Mouse (Mus musculus): ENCODE measurements around the gene Tbk1.

The Tbk1 gene

GRCm38 (mm10) chr10:121585791-121586642, 570 bp downstream of the Tbk1 start:
- no peak for DNase-seq

GRCm38 (mm10) chr10:121585056-121585790, 1.4 kb downstream of the Tbk1 start:
- DNase-seq, result no peak

DNA sequence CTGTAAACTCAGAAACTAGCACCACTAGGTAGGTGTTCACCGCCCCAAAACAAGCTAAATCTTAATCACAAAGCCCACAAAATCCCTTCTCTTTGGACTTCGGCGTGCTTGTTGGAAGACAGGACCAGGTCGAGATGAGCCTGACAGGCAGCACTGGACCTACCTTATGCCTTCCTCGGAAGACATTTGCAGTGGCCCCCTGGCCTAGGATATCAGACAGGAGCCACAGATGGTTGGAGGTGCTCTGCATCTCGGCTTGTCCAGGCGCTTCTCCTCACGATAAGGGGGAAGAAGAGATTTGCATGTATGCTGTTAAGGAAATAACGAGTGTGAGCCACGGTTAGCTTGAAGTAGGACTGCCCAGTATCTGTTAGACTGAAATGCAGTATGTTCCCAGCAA, 2.6 kb downstream of the Tbk1 start:
- DNase-seq, result no peak

DNA sequence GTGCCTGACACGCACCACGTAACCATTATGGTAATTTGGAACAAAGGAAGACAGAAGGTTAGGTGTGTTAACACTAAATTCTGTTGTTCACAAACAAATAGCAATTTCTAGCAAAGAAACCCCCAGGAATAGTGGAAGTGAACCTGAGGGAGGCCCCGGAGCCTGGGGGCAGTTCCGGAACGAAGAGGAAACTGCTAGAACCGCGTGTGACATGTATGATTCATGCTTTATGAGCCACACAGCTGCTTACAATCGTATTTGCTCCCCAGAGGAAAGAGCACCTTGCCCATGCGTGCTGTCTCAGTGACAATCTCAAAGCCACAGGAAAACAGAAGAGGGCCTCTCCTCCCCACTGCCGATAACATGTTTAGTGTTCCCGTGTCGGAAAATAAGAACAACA, 3.6 kb downstream of the Tbk1 start:
- no peak for DNase-seq

GRCm38 (mm10) chr10:121582287-121582686, 4.3 kb downstream of the Tbk1 start:
- no peak for DNase-seq

GRCm38 (mm10) chr10:121581405-121581804, 5.2 kb downstream of the Tbk1 start:
- no peak for DNase-seq

- no peak for DNase-seq
Observed at GRCm38 (mm10) chr10:121580381-121580780, 6.2 kb downstream of the Tbk1 start.

GRCm38 (mm10) chr10:121576372-121576771, 10.2 kb downstream of the Tbk1 start:
- no peak for DNase-seq

DNA sequence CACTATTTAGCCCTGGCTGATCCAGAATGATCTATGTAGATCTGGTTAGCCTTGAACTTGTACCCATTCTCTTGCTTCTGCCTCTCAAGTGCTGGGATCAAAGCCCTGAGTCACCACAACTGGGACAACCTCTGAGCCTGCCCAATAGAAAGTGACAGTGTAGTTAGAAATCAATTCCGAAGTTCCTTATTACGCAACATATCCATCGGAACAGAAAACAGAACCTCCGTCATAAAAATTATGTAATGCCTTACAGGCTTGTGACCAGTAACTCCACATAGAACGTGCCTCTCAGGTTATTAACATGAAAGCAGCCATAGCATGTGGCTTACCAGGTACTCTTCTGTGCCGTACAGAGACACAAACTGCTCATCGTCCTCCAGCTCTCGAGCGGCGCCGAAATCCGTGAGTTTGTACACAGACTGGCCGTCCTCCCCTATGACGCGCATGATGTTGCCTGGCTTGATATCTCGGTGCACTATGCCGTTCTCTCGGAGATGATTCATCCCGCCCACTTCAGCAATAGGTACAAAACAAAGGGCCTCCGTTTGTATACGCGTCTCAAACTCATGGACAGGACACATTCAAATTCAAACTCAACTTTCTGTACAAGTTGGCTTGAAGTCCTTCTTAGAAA, 15.0 kb downstream of the Tbk1 start:
- no peak for DNase-seq

DNA sequence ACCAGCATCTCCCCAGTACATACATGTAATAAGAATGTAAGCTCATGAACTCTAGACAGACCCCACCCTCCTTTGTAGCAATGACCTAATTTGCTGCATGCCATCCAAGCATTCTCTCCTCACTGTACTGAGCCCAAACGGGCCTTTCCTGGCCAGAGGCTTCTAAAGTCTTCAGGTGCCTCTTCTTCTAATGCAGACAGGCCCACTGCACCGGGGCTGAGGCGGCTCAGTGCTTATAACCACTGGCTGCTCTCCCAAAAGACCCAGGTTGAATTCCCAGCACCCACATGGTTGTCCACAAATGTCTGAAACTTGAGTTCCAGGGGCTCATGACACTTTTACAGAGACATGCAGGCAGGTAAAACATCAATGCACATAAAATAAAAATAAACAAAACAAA, 15.6 kb downstream of the Tbk1 start:
- DNase-seq, result no peak

DNA sequence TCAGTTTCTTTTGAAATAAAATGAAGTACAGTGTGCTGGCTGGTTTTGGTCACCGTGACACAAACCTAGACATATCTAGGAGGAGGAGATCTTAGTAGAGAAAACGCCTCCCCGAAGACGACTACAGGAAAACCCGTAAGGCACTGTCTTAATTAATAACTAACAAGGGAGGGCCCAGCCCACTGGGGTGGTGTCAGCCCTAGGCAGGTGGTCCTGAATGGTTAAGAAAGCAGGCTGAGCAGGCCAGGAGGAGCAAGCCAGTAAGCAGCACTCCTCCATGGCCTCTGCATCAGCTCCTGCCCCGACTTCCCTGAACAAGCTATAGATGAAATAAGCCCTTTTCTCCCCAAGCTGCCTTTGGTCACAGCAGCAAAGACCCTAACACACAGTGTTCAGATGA, 16.8 kb downstream of the Tbk1 start:
- no peak for DNase-seq

DNA sequence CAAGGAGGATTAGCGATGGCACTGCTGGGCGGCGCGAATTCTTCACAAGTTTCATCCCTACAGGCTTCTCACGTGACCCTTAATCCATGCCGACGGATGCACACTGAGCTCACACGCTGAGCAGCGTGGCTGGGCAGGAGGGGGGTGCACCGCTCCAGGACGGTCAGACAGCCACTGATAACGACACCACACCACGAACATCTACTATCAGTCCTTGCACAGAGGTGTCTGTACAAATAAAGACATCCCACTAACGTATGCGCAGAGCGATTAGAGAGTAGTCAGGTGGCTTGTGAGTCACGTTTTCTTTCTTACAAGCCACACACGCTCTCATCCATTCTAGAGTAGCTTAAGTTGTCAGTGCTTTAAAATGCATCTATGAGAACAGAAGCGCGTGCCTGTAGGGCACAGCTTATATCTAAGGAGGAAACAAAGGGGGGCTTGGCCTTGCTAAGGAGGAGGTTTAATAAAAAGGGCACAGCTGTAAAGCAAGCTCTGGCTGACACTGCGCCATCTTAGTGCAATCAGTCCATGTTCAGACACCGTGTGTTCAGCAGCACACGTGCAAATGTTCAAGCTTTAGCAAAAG, 17.5 kb downstream of the Tbk1 start:
- no peak for DNase-seq

DNA sequence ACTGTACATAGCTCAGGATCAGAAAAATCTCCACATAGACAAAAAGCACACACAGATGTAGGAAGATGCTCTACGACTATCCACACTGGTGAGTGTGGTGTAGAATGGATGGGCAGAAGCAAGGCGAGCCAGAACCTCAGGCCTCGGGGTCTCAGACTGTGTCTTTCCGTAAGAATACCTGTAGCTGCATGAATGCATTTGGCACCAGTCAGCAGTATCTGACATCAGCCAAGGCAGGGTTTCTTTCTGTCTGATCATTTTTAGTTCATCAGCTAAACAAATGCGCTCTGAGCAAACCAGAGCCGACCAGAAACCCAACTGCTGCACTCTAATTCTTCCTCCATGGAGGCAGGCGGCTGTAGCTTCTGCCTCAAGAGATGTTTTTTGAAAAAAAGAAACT, 18.1 kb downstream of the Tbk1 start:
- no peak for DNase-seq

DNA sequence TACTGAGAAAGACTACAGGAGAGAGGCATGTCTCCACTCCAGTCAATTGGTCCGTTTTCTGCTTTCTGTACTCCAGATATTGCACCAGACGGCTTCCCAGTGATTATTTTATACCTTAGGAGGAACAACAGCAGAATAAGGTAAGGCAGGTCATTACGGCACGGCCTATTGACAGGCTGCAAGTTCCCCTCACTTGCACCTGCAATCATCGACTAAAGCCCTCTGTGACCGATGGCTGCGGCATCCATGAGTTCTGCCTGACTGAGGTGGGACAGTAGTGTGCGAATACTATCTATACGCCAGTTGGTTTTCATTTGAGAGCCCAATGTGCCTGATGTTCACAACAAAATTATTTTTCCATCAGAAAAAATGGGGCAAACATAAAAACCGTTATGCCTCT, 18.6 kb downstream of the Tbk1 start:
- DNase-seq, result no peak

DNA sequence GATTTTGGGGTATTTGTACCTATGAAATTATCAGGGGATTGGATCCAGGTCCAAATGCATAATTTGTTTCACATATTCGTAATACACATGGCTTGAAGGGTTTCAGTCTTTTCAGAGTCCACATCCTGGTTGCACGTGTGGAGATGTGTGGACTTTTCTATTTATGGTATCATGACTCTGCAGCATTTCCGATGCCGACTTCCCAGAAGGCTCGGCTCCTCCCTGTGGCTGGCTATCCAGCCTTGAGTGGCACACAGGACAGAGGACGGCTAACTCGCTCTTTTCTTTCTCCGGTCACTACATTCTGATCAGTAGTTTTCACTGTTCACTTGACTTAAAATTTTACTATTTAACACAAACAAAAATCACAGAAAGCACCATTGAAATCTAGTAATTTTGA, 22.1 kb downstream of the Tbk1 start:
- DNase-seq, result no peak

- DNase-seq, result no peak
Observed at GRCm38 (mm10) chr10:121558231-121558630, 28.4 kb downstream of the Tbk1 start.

GRCm38 (mm10) chr10:121556263-121556662, 30.3 kb downstream of the Tbk1 start:
- DNase-seq, result no peak

GRCm38 (mm10) chr10:121550334-121550733, 36.3 kb downstream of the Tbk1 start:
- DNase-seq, result no peak

- DNase-seq, result no peak
Observed at GRCm38 (mm10) chr10:121549670-121550069, 36.9 kb downstream of the Tbk1 start.

- DNase-seq, result no peak
Observed at GRCm38 (mm10) chr10:121547162-121547561, 39.4 kb downstream of the Tbk1 start.

- no peak for DNase-seq
Observed at GRCm38 (mm10) chr10:121543577-121543976, 43.0 kb downstream of the Tbk1 start.

DNA sequence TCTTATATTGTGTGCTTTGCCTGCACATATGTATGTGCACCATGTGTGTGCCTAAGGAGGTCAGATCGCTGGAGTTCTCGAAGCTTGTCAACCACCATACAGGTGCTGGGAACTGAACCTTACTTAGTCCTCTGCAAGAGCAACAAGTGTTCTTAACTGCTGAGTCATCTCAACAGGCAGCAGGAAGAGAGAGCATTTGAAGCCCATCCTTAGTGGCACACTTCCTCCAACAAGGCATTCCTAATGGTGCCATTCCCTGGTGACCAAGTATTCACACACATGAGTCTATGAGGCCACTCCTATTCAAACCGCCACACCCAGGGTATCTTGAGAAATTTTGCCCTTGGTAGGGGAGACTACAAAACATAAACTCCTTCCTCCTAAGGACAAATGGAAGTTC, 44.4 kb downstream of the Tbk1 start:
- DNase-seq, result no peak

DNA sequence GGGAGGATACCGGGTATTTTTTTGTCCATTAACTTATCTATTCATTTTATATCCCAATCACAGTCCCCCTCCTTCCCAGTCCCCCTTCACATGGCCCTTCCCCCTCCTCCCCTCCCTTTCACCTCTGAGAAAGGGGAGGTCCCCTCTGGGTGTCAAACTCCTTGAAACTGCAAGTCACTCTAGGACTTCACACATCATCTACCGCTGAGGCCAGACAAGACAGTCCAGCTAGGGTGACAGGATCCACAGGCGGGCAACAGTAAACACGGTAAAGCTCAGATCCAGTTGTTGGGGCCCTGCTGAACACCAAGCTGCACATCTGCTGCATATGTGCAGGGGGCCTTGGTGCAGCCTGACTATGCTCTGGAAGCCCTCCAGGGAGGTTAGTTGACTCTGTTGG, 51.6 kb downstream of the Tbk1 start:
- no peak for DNase-seq
